Mouse (Mus musculus) G1E (cell line): ENCODE data around the gene Olfr10.

Source experiments
- CTCF ChIP-seq: IDR thresholded peaks from 2 replicates; pipeline ENCODE4 v1.5.1; 2012; ENCODE audit warnings: low read depth, low read length, inconsistent platforms, mixed read lengths
- TAL1 ChIP-seq: conservative IDR thresholded peaks from 2 replicates; pipeline ENCODE4 v1.6.1; 2012; ENCODE audit warnings: low read depth, low read length, inconsistent platforms, mixed read lengths

DNA sequence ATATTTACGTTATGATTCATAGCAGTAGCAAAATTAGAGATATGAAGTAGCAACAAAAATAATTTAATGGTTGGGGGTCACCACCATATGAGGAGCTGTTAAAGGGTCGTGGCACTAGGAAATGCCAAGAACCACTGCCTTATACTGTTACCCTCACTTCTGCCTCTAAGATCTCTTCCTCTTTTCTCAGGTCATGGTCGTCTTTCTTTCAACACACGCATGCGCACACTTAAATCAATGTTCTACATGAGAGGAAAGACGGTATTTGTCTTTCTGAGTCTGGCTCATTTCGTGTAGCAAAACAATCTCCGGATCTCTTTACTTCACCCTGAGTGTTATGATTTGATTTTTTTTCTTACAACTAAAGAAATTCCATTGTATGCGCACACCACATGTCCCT, 34.8 kb upstream of the Olfr10 start:
- TF ChIP-seq CTCF (no peak), TAL1 (no peak)
